Mouse (Mus musculus) midbrain, embryonic 10.5 days (tissue): ENCODE results near the gene Rph3al. TPM values are rescaled to one million over a fixed set of nuclear protein-coding genes. Genes with fewer than 3 reads are reported as not detected.

ENCODE experiments used
- DNase-seq: peaks from one replicate; pipeline ENCODE4 v3.0.0-alpha.2; 2017; ENCODE audit warnings: low spot score
- H3K27ac ChIP-seq: fragments of 300-500 bp; sonication (generic); replicated peaks from 2 replicates; pipeline ENCODE4 v1.5.1; 2016; ENCODE audit warnings: mild to moderate bottlenecking
- H3K27me3 ChIP-seq: fragments of 300-500 bp; sonication (generic); 2 replicates; pipeline ENCODE4 v1.6.1; 2016; ENCODE audit warnings: low read depth, mild to moderate bottlenecking; ENCODE audit not compliant: poor library complexity, severe bottlenecking
- H3K36me3 ChIP-seq: fragments of 300-500 bp; sonication (generic); 2 replicates; pipeline ENCODE4 v1.6.1; 2016; ENCODE audit warnings: mild to moderate bottlenecking, moderate library complexity
- H3K4me1 ChIP-seq: fragments of 300-500 bp; sonication (generic); 2 replicates; pipeline ENCODE4 v1.6.1; 2016
- H3K4me3 ChIP-seq: fragments of 300-500 bp; sonication (generic); 2 replicates; pipeline ENCODE4 v1.5.1; 2016; ENCODE audit warnings: mild to moderate bottlenecking, moderate library complexity
- H3K9me3 ChIP-seq: fragments of 300-500 bp; sonication (generic); replicated peaks from 2 replicates; pipeline ENCODE4 v1.6.1; 2016; ENCODE audit warnings: mild to moderate bottlenecking
- WGBS: fragments of 180-500 bp; shearing (Covaris S2); methylation state at CpG from one replicate; pipeline ENCODE4 v1.1.7; 2016; 5-methylcytosine and 5-hydroxymethylcytosine counted together
- polyA plus RNA-seq: library from polyadenylated mRNA; unstranded; fragments of >200 nt; fragmentation: Nextera tagmentation; extraction: Ambion mirVana; gene quantifications from 2 replicates; pipeline ENCODE4 v1.2.1, GENCODE M21; 2016

The Rph3al gene
- polyA plus RNA-seq, 1 experiment from 2014 or later = 1.1 TPM

GRCm38 (mm10) chr11:75865253-75865619, 73.0 kb downstream of the Rph3al start:
- no peaks in the 10 kb centered on the region for H3K9me3 ChIP-seq
- H3K27me3 ChIP-seq = no peaks in the 10 kb centered on the region
- no peaks in the 10 kb centered on the region for H3K36me3 ChIP-seq
- no peak for DNase-seq
- 43% methylated on average over 7 of the region's 7 CpGs for WGBS
- H3K27ac ChIP-seq = peak overlapping the region; percentile 67
- H3K4me3 ChIP-seq = no peak overlapping the region
- peaks cover 40% of the 10 kb centered on the region for H3K4me1 ChIP-seq

- no peak overlapping the region for H3K4me3 ChIP-seq
- H3K9me3 ChIP-seq = no peaks in the 10 kb centered on the region
- H3K27ac ChIP-seq = peak overlapping the region; percentile 67
- H3K27me3 ChIP-seq = no peaks in the 10 kb centered on the region
- DNase-seq = no peak
- 43% methylated on average over 4 of the region's 4 CpGs for WGBS
- H3K36me3 ChIP-seq = no peaks in the 10 kb centered on the region
- H3K4me1 ChIP-seq = peaks cover 39% of the 10 kb centered on the region
Observed at GRCm38 (mm10) chr11:75864529-75865252, 73.5 kb downstream of the Rph3al start.

GRCm38 (mm10) chr11:75862466-75862865, 75.8 kb downstream of the Rph3al start:
- no peak for DNase-seq
- no peaks in the 10 kb centered on the region for H3K27me3 ChIP-seq
- H3K4me3 ChIP-seq = no peak overlapping the region
- H3K4me1 ChIP-seq = peaks cover 47% of the 10 kb centered on the region
- 84% methylated on average over 4 of the region's 4 CpGs for WGBS
- no peaks in the 10 kb centered on the region for H3K9me3 ChIP-seq
- H3K27ac ChIP-seq = no peak overlapping the region; the same call in 1 of the 2 replicates
- H3K36me3 ChIP-seq = no peaks in the 10 kb centered on the region

- no peak overlapping the region for H3K4me3 ChIP-seq
- H3K9me3 ChIP-seq = no peaks in the 10 kb centered on the region
- H3K27me3 ChIP-seq = no peaks in the 10 kb centered on the region
- no peak overlapping the region for H3K27ac ChIP-seq
- H3K4me1 ChIP-seq = peaks cover 47% of the 10 kb centered on the region
- 80% methylated on average over 4 of the region's 4 CpGs for WGBS
- DNase-seq = no peak
- H3K36me3 ChIP-seq = no peaks in the 10 kb centered on the region
Observed at GRCm38 (mm10) chr11:75861653-75862052, 76.6 kb downstream of the Rph3al start.

- 75% methylated on average over 14 of the region's 14 CpGs for WGBS
- peaks cover 47% of the 10 kb centered on the region for H3K4me1 ChIP-seq
- H3K36me3 ChIP-seq = no peaks in the 10 kb centered on the region
- no peak for DNase-seq
- no peaks in the 10 kb centered on the region for H3K27me3 ChIP-seq
- no peak overlapping the region for H3K27ac ChIP-seq
- H3K9me3 ChIP-seq = no peaks in the 10 kb centered on the region
- no peak overlapping the region for H3K4me3 ChIP-seq
Observed at GRCm38 (mm10) chr11:75861213-75861612, 77.0 kb downstream of the Rph3al start.

- 74% methylated on average over 8 of the region's 8 CpGs for WGBS
- H3K27ac ChIP-seq = peak overlapping the region; percentile 46; the same call in 1 of the 2 replicates
- no peak for DNase-seq
- H3K9me3 ChIP-seq = no peaks in the 10 kb centered on the region
- peaks cover 29% of the 10 kb centered on the region for H3K4me1 ChIP-seq
- H3K36me3 ChIP-seq = no peaks in the 10 kb centered on the region
- no peaks in the 10 kb centered on the region for H3K27me3 ChIP-seq
- H3K4me3 ChIP-seq = no peak overlapping the region
Observed at GRCm38 (mm10) chr11:75859460-75859859, 78.8 kb downstream of the Rph3al start.

- no peaks in the 10 kb centered on the region for H3K36me3 ChIP-seq
- 86% methylated on average over 2 of the region's 2 CpGs for WGBS
- DNase-seq = no peak
- peaks cover 27% of the 10 kb centered on the region for H3K4me1 ChIP-seq
- H3K27me3 ChIP-seq = no peaks in the 10 kb centered on the region
- H3K27ac ChIP-seq = 0 out of 2 replicates have a peak overlapping the region, but pooled peaks have one; percentile 13
- H3K4me3 ChIP-seq = no peak overlapping the region
- no peaks in the 10 kb centered on the region for H3K9me3 ChIP-seq
Observed at GRCm38 (mm10) chr11:75858975-75859374, 79.3 kb downstream of the Rph3al start.

GRCm38 (mm10) chr11:75857781-75858180, 80.4 kb downstream of the Rph3al start:
- Histone ChIP-seq H3K27ac (no peak overlapping the region), H3K9me3 (no peaks in the 10 kb centered on the region), H3K27me3 (no peaks in the 10 kb centered on the region), H3K36me3 (no peaks in the 10 kb centered on the region), H3K4me1 (peaks cover 37% of the 10 kb centered on the region), H3K4me3 (no peak overlapping the region)
- DNase-seq = no peak
- WGBS = 77% methylated on average over 3 of the region's 3 CpGs

GRCm38 (mm10) chr11:75854327-75854726, 83.9 kb downstream of the Rph3al start:
- H3K9me3 ChIP-seq = no peaks in the 10 kb centered on the region
- H3K4me3 ChIP-seq = no peak overlapping the region
- H3K4me1 ChIP-seq = peaks cover 27% of the 10 kb centered on the region
- no peaks in the 10 kb centered on the region for H3K27me3 ChIP-seq
- no peak overlapping the region for H3K27ac ChIP-seq
- DNase-seq = no peak
- WGBS = 91% methylated on average over 7 of the region's 7 CpGs
- no peaks in the 10 kb centered on the region for H3K36me3 ChIP-seq

- Histone ChIP-seq H3K9me3 (no peaks in the 10 kb centered on the region), H3K36me3 (no peaks in the 10 kb centered on the region), H3K27ac (peak overlapping the region; percentile 33; the same call in 1 of the 2 replicates), H3K27me3 (no peaks in the 10 kb centered on the region), H3K4me1 (peaks cover 19% of the 10 kb centered on the region; the same call in 1 of the 2 replicates), H3K4me3 (no peak overlapping the region)
- no peak for DNase-seq
- WGBS = 89% methylated on average over 10 of the region's 10 CpGs
Observed at GRCm38 (mm10) chr11:75853067-75853636, 85.1 kb downstream of the Rph3al start.

- DNase-seq = no peak
- no peaks in the 10 kb centered on the region for H3K9me3 ChIP-seq
- H3K4me3 ChIP-seq = no peak overlapping the region
- 87% methylated on average over 2 of the region's 2 CpGs for WGBS
- H3K36me3 ChIP-seq = no peaks in the 10 kb centered on the region
- H3K4me1 ChIP-seq = peaks cover 19% of the 10 kb centered on the region; the same call in 1 of the 2 replicates
- H3K27ac ChIP-seq = 0 out of 2 replicates have a peak overlapping the region, but pooled peaks have one; percentile 28
- H3K27me3 ChIP-seq = no peaks in the 10 kb centered on the region
Observed at GRCm38 (mm10) chr11:75852485-75852884, 85.7 kb downstream of the Rph3al start.

GRCm38 (mm10) chr11:75849552-75849951, 88.7 kb downstream of the Rph3al start:
- H3K27ac ChIP-seq = no peak overlapping the region
- 89% methylated on average over 6 of the region's 6 CpGs for WGBS

GRCm38 (mm10) chr11:75846589-75846988, 91.6 kb downstream of the Rph3al start:
- Histone ChIP-seq H3K36me3 (no peaks in the 10 kb centered on the region), H3K27ac (peak overlapping the region; percentile 49), H3K4me3 (no peak overlapping the region), H3K9me3 (no peaks in the 10 kb centered on the region), H3K27me3 (no peaks in the 10 kb centered on the region), H3K4me1 (peaks cover 45% of the 10 kb centered on the region)
- 83% methylated on average over 7 of the region's 7 CpGs for WGBS
- no peak for DNase-seq

More at GRCm38 (mm10) chr11:75849552-75849951, 88.7 kb downstream of the Rph3al start:
- H3K36me3 ChIP-seq = no peaks in the 10 kb centered on the region
- H3K27me3 ChIP-seq = no peaks in the 10 kb centered on the region
- peaks cover 39% of the 10 kb centered on the region for H3K4me1 ChIP-seq
- no peaks in the 10 kb centered on the region for H3K9me3 ChIP-seq
- DNase-seq = no peak
- H3K4me3 ChIP-seq = no peak overlapping the region
